9 mouse cellular contexts compared by ENCODE assay signal in the genomic region with DNA sequence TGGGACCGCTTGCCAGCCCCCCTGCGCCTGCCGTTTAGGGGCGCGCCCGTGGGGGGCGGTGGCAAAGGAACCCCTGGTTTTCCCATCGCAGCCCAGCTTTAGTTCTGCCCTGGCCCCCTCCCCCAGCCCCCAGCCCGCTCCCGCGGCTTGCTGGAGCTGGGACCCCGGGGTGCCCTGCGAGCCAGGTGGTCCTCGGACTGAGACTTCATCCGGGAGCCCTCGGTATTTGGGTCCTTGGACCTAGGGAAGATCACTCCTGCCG. TPM values are rescaled to one million over a fixed set of nuclear protein-coding genes. Genes with fewer than 3 reads are reported as not detected.
A peak's percentile ranks its signal among the peaks of the same experiment; 100 is the strongest.
DNase-seq lines count a peak whose midpoint lies in the region; ATAC-seq lines count a peak whose summit lies in the region.
"Had no signal": no experiment of that assay in that cellular context is flagged by ENCODE, and none has a peak within 500 bp of the region (broad histone marks: within the 10 kb centered on the region; RNA-seq: fewer than 3 reads in every experiment).

No protein-coding gene starts in this region.

- peaks cover 5% of the 10 kb centered on the region for H3K4me1 ChIP-seq in lung, embryonic 16.5 days (replicated peaks; ENCODE audit: control insufficient read depth, insufficient read depth, low read length)
- peaks cover 6% of the 10 kb centered on the region; the same call in 1 of the 2 replicates for H3K4me1 ChIP-seq in limb, embryonic 11.5 days (ENCODE audit: control insufficient read depth, insufficient read depth, low read length)
- H3K4me1 ChIP-seq in stomach, embryonic 16.5 days (ENCODE audit: control insufficient read depth, insufficient read depth, low read length) = peaks cover 3% of the 10 kb centered on the region; the same call in 1 of the 2 replicates

- H3K4me2 ChIP-seq in lung, embryonic 16.5 days (ENCODE audit: low read depth, low read length) = peak overlapping the region; percentile 55
- peak overlapping the region; percentile 67 for H3K4me2 ChIP-seq in limb, embryonic 11.5 days (ENCODE audit: low read depth, severe bottlenecking)
- H3K4me2 ChIP-seq in stomach, embryonic 16.5 days (ENCODE audit: low read depth, low read length) = peak overlapping the region; percentile 54

- 2% methylated on average over 14 of the region's 17 CpGs for WGBS in lung, embryonic 16.5 days
- 2% methylated on average over 17 of the region's 17 CpGs for WGBS in limb, embryonic 11.5 days
- 3% methylated on average over 16 of the region's 17 CpGs for WGBS in stomach, embryonic 16.5 days

- H3K4me3 ChIP-seq in lung, embryonic 16.5 days (ENCODE audit: low read length) = peak overlapping the region; percentile 39
- peak overlapping the region; percentile 29 for H3K4me3 ChIP-seq in limb, embryonic 11.5 days (ENCODE audit: low read depth, low read length)
- peak overlapping the region; percentile 39 for H3K4me3 ChIP-seq in stomach, embryonic 16.5 days (replicated peaks; ENCODE audit: low read length)

- no peak overlapping the region for H3K9ac ChIP-seq in lung, embryonic 16.5 days (ENCODE audit: low read length)
- no peak overlapping the region for H3K9ac ChIP-seq in limb, embryonic 11.5 days (ENCODE audit: low read length)
- 0 out of 2 replicates have a peak overlapping the region, but pooled peaks have one; percentile 6 for H3K9ac ChIP-seq in stomach, embryonic 16.5 days (ENCODE audit: low read length)

- H3K36me3 ChIP-seq in lung, embryonic 16.5 days (ENCODE audit: control insufficient read depth, insufficient read depth, low read length) = no peaks in the 10 kb centered on the region
- H3K36me3 ChIP-seq in limb, embryonic 11.5 days (ENCODE audit: control insufficient read depth, insufficient read depth, low read length) = no peaks in the 10 kb centered on the region
- no peaks in the 10 kb centered on the region for H3K36me3 ChIP-seq in stomach, embryonic 16.5 days (ENCODE audit: control insufficient read depth, insufficient read depth, low read length)

- peak; percentile 38 for DNase-seq in cerebellum, adult 11 months
- no peak for DNase-seq in cerebellum, adult 11-12 months
- DNase-seq in lung, postnatal 25 days (ENCODE audit: low spot score) = no peak
- DNase-seq in limb, embryonic 11.5 days (ENCODE audit: low spot score) = no peak
- DNase-seq in spleen, postnatal 4 days (ENCODE audit: low spot score in 2 of 2) = no peak
- DNase-seq in urinary bladder, postnatal 10 days (ENCODE audit: low spot score) = no peak
- DNase-seq: heart, postnatal 36 days had no signal

- no peak for ATAC-seq in lung, embryonic 16.5 days (ENCODE audit: low read depth)
- no peak for ATAC-seq in limb, embryonic 11.5 days (ENCODE audit: insufficient number of reproducible peaks, low FRiP score, low TSS enrichment, low read depth)
- ATAC-seq in stomach, embryonic 16.5 days (ENCODE audit: insufficient read depth, low FRiP score) = no peak

- H3K9me3 ChIP-seq in lung, embryonic 16.5 days (ENCODE audit: control insufficient read depth, low read length) = no peaks in the 10 kb centered on the region
- H3K9me3 ChIP-seq in limb, embryonic 11.5 days (ENCODE audit: control insufficient read depth, low read length) = peaks cover 3% of the 10 kb centered on the region; the same call in 1 of the 2 replicates
- H3K9me3 ChIP-seq in stomach, embryonic 16.5 days (replicated peaks; ENCODE audit: control insufficient read depth, low read length) = no peaks in the 10 kb centered on the region

- H3K27ac ChIP-seq in lung, embryonic 16.5 days (ENCODE audit: low read length) = no peak overlapping the region
- no peak overlapping the region for H3K27ac ChIP-seq in limb, embryonic 11.5 days (replicated peaks; ENCODE audit: low read depth, low read length)
- no peak overlapping the region for H3K27ac ChIP-seq in stomach, embryonic 16.5 days (ENCODE audit: low read length)

- H3K27me3 ChIP-seq in lung, embryonic 16.5 days (ENCODE audit: control insufficient read depth, insufficient read depth, low read depth, low read length) = peaks cover 49% of the 10 kb centered on the region
- peaks cover 39% of the 10 kb centered on the region for H3K27me3 ChIP-seq in limb, embryonic 11.5 days (ENCODE audit: control insufficient read depth, insufficient read depth, low read length)
- peaks cover 44% of the 10 kb centered on the region for H3K27me3 ChIP-seq in stomach, embryonic 16.5 days (ENCODE audit: control insufficient read depth, insufficient read depth, low read length)

RNA-seq across cellular contexts. Expression of a gene that starts 4.2 kb away (rescaled TPM):
- polyA plus RNA-seq in lung, embryonic 16.5 days (2015; fragmentation: Nextera tagmentation; extraction: Ambion mirVana) = 0.18 and 0.24 TPM in 2 replicates
- 0.11 and 0.44 TPM in 2 replicates for polyA plus RNA-seq in limb, embryonic 11.5 days (2014; fragmentation: Nextera tagmentation; extraction: Ambion mirVana)
- polyA plus RNA-seq in stomach, embryonic 16.5 days (2015; fragmentation: Nextera tagmentation; extraction: Ambion mirVana) = 0.30 and 0.35 TPM in 2 replicates

RNA-seq across cellular contexts. Expression of a gene that starts 31.2 kb away (rescaled TPM):
- 2.3 and 2.5 TPM in 2 replicates for polyA plus RNA-seq in lung, embryonic 16.5 days (2015; fragmentation: Nextera tagmentation; extraction: Ambion mirVana)
- 0.56 and 0.91 TPM in 2 replicates for polyA plus RNA-seq in limb, embryonic 11.5 days (2014; fragmentation: Nextera tagmentation; extraction: Ambion mirVana)
- 2.0 and 2.5 TPM in 2 replicates for polyA plus RNA-seq in stomach, embryonic 16.5 days (2015; fragmentation: Nextera tagmentation; extraction: Ambion mirVana)
